Mouse (Mus musculus): ENCODE results near the gene Mrps34. TPM values are rescaled to one million over a fixed set of nuclear protein-coding genes. Genes with fewer than 3 reads are reported as not detected.
A peak's percentile ranks its signal among the peaks of the same experiment; 100 is the strongest.

The Mrps34 gene
- polyA plus RNA-seq, 1 experiment from 2014 or later = 85.6 TPM

DNA sequence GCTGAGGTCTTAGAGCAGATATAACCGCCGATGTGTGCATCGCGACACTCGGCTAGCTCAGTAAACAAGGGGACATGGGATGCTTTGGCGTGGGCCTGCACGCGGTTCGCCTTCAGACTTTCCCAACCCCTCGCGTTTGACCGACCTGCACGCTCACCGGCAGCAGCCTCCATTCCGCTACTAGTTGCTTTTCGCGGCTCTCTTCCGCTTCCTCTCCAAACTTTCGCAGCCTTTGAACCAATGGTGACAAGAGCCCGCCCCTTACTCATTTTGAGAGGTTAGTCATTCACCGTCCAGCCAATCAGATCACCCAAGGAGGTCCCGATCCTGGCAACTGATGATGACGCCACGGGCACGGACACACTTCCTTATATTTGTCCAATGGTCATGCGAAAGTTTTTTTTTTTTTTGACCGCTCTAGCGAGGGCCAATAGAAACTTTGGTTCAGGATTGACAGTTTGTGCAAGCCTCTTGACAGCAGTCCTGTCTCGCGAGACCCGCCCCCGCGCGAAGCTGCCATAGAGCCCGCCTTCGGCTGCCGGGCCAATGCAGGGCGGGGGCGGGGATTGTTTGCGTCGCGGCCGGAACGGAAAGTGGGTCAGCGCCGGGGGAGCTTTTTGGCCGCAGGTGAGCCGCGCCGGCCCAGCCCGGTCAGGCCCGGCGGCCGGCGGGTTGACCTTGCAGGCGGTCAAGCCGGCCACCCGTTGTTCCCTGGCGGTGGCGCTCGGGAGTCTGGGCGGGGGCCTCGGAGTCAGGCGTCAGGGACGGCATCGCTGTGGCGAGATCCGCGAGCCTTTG lies 8.6 kb upstream of the Mrps34 start, which contains the start of the genes Nubp2 and Spsb3:
Nubp2 (minus strand) TSS at position 216 of the 798 bp plus-strand sequence.
Spsb3 (plus strand) TSS at position 510 of the 798 bp plus-strand sequence.
- ATAC-seq (ENCODE audit: insufficient number of reproducible peaks, insufficient read depth, low FRiP score, low read depth) = peak; percentile 97
- H3K27me3 ChIP-seq (ENCODE audit: control insufficient read depth, insufficient read depth, low read length) = no peaks in the 10 kb centered on the region
- peaks cover 27% of the 10 kb centered on the region for H3K36me3 ChIP-seq (ENCODE audit: control insufficient read depth, insufficient read depth, low read length)
- H3K27ac ChIP-seq (ENCODE audit: low read length) = 0 out of 2 replicates have a peak within 1 kb of the TSS, but pooled peaks have one; percentile 29
- H3K4me3 ChIP-seq (ENCODE audit: low read depth, low read length) = peak within 1 kb of the TSS; percentile 89
- no peaks in the 10 kb centered on the region for H3K9me3 ChIP-seq (ENCODE audit: control insufficient read depth, low read depth, low read length)
- H3K4me1 ChIP-seq (ENCODE audit: control insufficient read depth, insufficient read depth, low read length) = peaks cover 16% of the 10 kb centered on the region; the same call in 1 of the 2 replicates
- under 1% methylated on average over 69 of the region's 69 CpGs for WGBS
- H3K9ac ChIP-seq (replicated peaks; ENCODE audit: low read depth, low read length) = peak within 1 kb of the TSS; percentile 81
- peak within 1 kb of the TSS; percentile 93 for H3K4me2 ChIP-seq (replicated peaks; ENCODE audit: low read depth, low read length)

DNA sequence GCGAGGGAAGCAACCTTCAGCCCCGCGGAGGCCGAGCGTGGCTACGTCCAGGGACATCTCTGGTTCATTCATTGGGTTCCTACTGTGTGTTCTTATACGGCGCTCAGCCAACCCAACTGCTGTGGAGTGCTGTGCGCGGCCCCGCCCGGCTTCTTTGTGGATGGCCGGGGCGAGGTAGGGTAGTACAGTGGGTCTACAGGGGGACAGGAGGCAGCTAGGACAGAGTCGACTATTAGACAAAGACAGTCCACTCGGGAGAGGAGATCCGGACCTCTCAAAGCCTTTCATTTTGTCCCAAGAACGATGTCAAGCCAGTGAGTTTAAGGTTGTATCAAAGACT lies 8.0 kb upstream of the Mrps34 start:
- peak overlapping the region; percentile 65 for H3K4me2 ChIP-seq (replicated peaks; ENCODE audit: low read depth, low read length)
- peak overlapping the region; percentile 81 for H3K9ac ChIP-seq (replicated peaks; ENCODE audit: low read depth, low read length)
- 0 out of 2 replicates have a peak overlapping the region, but pooled peaks have one; percentile 29 for H3K27ac ChIP-seq (ENCODE audit: low read length)
- peak; percentile 16; the same call in 1 of the 2 replicates for ATAC-seq (ENCODE audit: insufficient number of reproducible peaks, insufficient read depth, low FRiP score, low read depth)
- no peaks in the 10 kb centered on the region for H3K27me3 ChIP-seq (ENCODE audit: control insufficient read depth, insufficient read depth, low read length)
- no peaks in the 10 kb centered on the region for H3K9me3 ChIP-seq (ENCODE audit: control insufficient read depth, low read depth, low read length)
- peaks cover 16% of the 10 kb centered on the region; the same call in 1 of the 2 replicates for H3K4me1 ChIP-seq (ENCODE audit: control insufficient read depth, insufficient read depth, low read length)
- under 1% methylated on average over 18 of the region's 18 CpGs for WGBS
- peaks cover 30% of the 10 kb centered on the region for H3K36me3 ChIP-seq (ENCODE audit: control insufficient read depth, insufficient read depth, low read length)
- H3K4me3 ChIP-seq (ENCODE audit: low read depth, low read length) = peak overlapping the region; percentile 89

DNA sequence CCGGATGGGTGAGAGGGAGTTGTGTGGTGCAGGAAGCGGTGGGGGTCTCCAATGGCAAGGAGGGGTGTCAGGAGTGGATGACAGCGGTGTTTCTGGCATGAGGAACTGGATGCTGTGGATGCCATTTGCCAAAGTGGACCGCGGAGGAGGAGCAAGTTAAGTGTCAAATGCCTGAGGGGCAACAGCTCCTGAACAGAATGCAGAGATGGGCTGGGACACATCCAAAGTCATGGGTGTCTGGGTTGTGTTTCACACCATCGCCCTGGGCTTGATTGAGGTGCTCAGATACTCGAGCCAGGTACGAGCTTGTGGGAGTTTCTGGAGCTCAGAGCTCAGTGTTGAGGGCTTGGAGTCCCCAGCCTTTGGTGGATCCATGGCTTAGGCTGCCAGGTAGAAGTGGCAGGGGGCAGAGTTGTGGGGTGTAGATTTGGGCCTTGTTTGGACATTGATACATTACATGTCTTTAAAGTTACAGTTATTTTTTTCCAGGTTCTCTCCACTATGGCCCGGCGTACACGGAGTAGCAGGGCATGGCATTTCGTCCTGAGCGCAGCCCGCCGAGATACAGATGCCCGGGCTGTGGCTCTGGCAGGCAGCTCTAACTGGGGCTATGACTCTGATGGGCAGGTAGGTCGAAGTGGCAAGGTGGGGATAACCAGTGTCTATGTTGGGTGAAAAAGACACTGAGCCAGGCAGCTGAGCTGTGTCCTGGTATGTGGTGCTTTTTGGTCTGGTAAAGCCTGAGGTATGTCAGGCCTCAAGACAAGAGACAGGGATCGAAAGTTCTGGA lies 7.4 kb upstream of the Mrps34 start:
- Histone ChIP-seq H3K4me3 (ENCODE audit: low read depth, low read length) (peak overlapping the region; percentile 89), H3K27ac (ENCODE audit: low read length) (no peak overlapping the region), H3K9ac (replicated peaks; ENCODE audit: low read depth, low read length) (peak overlapping the region; percentile 81), H3K9me3 (ENCODE audit: control insufficient read depth, low read depth, low read length) (no peaks in the 10 kb centered on the region), H3K36me3 (ENCODE audit: control insufficient read depth, insufficient read depth, low read length) (peaks cover 36% of the 10 kb centered on the region), H3K4me1 (ENCODE audit: control insufficient read depth, insufficient read depth, low read length) (peaks cover 16% of the 10 kb centered on the region; the same call in 1 of the 2 replicates), H3K27me3 (ENCODE audit: control insufficient read depth, insufficient read depth, low read length) (no peaks in the 10 kb centered on the region), H3K4me2 (replicated peaks; ENCODE audit: low read depth, low read length) (peak overlapping the region; percentile 65)
- 62% methylated on average over 18 of the region's 18 CpGs for WGBS
- ATAC-seq (ENCODE audit: insufficient number of reproducible peaks, insufficient read depth, low FRiP score, low read depth) = no peak

DNA sequence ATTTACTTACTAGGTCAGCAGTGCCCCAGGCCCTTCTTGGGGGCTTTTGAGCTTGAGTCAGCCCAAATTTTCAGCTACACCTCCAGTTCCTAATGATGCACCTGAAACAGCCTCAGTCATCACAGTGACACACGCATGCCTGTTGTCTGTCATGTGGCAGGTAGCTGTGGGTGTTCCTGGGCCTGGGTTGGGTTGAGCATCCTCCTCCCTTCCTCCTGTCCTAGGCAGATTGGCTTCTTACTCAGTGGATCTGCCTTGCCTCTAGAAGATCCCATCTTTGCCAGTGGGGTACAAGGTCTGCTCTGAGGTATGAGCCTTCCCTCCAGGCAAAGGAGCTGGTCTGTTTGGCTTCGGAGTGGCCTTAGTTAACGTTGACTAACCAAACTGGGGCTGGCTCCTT lies 6.1 kb upstream of the Mrps34 start:
- no peak overlapping the region for H3K9ac ChIP-seq (replicated peaks; ENCODE audit: low read depth, low read length)
- no peak overlapping the region for H3K4me3 ChIP-seq (ENCODE audit: low read depth, low read length)
- no peak for ATAC-seq (ENCODE audit: insufficient number of reproducible peaks, insufficient read depth, low FRiP score, low read depth)
- H3K4me1 ChIP-seq (ENCODE audit: control insufficient read depth, insufficient read depth, low read length) = peaks cover 21% of the 10 kb centered on the region
- H3K4me2 ChIP-seq (replicated peaks; ENCODE audit: low read depth, low read length) = no peak overlapping the region
- H3K9me3 ChIP-seq (ENCODE audit: control insufficient read depth, low read depth, low read length) = no peaks in the 10 kb centered on the region
- H3K27ac ChIP-seq (ENCODE audit: low read length) = no peak overlapping the region
- H3K27me3 ChIP-seq (ENCODE audit: control insufficient read depth, insufficient read depth, low read length) = no peaks in the 10 kb centered on the region
- H3K36me3 ChIP-seq (ENCODE audit: control insufficient read depth, insufficient read depth, low read length) = peaks cover 43% of the 10 kb centered on the region
- WGBS = 85% methylated on average over 3 of the region's 3 CpGs

DNA sequence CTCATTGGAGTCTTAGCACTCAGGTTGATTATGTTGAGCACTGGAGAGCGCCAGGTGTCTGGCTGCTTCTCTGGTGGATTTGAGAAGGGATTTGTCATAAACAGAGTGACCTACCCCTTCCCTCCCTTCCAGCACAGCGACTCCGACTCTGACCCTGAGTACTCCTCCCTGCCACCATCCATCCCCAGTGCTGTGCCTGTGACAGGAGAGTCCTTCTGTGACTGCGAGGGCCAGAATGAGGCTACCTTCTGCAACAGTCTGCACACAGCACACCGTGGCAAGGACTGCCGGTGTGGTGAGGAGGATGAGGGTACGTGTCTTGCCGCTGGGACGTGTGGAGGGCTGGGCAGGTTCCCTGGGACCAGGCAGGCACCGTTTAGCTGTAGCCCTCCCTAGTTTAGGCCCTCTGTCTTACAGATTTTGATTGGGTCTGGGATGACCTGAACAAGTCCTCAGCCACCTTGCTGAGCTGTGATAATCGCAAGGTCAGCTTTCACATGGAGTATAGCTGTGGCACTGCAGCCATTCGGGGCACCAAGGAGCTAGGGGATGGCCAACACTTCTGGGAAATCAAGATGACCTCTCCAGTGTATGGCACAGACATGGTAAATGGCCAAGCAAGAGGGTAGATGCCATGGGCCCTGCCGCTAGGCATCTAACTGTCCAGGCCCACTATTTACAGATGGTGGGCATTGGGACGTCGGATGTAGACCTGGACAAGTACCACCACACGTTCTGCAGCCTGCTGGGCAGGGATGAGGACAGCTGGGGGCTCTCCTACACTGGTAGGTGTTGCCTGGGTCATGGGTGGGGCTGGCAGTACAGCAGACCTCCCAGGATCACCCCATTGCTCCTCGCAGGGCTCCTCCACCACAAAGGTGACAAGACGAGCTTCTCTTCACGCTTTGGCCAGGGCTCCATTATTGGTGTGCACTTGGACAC lies 4.5 kb upstream of the Mrps34 start:
- no peaks in the 10 kb centered on the region for H3K9me3 ChIP-seq (ENCODE audit: control insufficient read depth, low read depth, low read length)
- peaks cover 40% of the 10 kb centered on the region for H3K36me3 ChIP-seq (ENCODE audit: control insufficient read depth, insufficient read depth, low read length)
- no peak overlapping the region for H3K4me3 ChIP-seq (ENCODE audit: low read depth, low read length)
- peaks cover 22% of the 10 kb centered on the region for H3K4me1 ChIP-seq (ENCODE audit: control insufficient read depth, insufficient read depth, low read length)
- no peak overlapping the region for H3K4me2 ChIP-seq (replicated peaks; ENCODE audit: low read depth, low read length)
- H3K27ac ChIP-seq (ENCODE audit: low read length) = no peak overlapping the region
- no peak for ATAC-seq (ENCODE audit: insufficient number of reproducible peaks, insufficient read depth, low FRiP score, low read depth)
- H3K27me3 ChIP-seq (ENCODE audit: control insufficient read depth, insufficient read depth, low read length) = no peaks in the 10 kb centered on the region
- H3K9ac ChIP-seq (replicated peaks; ENCODE audit: low read depth, low read length) = no peak overlapping the region
- 86% methylated on average over 19 of the region's 19 CpGs for WGBS

DNA sequence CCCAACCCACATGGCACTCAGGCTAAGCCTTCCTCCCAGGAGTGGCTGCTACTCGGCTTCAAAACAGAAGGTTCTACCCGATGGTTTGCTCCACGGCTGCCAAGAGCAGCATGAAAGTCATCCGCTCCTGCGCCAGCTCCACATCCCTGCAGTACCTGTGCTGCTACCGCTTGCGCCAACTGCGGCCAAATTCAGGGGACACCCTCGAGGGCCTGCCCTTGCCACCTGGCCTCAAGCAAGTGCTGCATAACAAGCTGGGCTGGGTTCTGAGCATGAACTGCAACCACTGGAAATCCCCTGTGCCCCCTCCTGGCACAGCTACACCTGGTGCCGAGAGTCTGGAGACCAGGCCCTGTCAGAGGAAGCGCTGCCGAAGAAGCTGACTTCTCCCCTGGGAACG lies 3.6 kb upstream of the Mrps34 start:
- Histone ChIP-seq H3K27me3 (ENCODE audit: control insufficient read depth, insufficient read depth, low read length) (no peaks in the 10 kb centered on the region), H3K4me2 (replicated peaks; ENCODE audit: low read depth, low read length) (no peak overlapping the region), H3K36me3 (ENCODE audit: control insufficient read depth, insufficient read depth, low read length) (peaks cover 40% of the 10 kb centered on the region), H3K9ac (replicated peaks; ENCODE audit: low read depth, low read length) (no peak overlapping the region), H3K27ac (ENCODE audit: low read length) (no peak overlapping the region), H3K9me3 (ENCODE audit: control insufficient read depth, low read depth, low read length) (no peaks in the 10 kb centered on the region), H3K4me1 (ENCODE audit: control insufficient read depth, insufficient read depth, low read length) (peaks cover 19% of the 10 kb centered on the region), H3K4me3 (ENCODE audit: low read depth, low read length) (no peak overlapping the region)
- no peak for ATAC-seq (ENCODE audit: insufficient number of reproducible peaks, insufficient read depth, low FRiP score, low read depth)
- 88% methylated on average over 13 of the region's 13 CpGs for WGBS

DNA sequence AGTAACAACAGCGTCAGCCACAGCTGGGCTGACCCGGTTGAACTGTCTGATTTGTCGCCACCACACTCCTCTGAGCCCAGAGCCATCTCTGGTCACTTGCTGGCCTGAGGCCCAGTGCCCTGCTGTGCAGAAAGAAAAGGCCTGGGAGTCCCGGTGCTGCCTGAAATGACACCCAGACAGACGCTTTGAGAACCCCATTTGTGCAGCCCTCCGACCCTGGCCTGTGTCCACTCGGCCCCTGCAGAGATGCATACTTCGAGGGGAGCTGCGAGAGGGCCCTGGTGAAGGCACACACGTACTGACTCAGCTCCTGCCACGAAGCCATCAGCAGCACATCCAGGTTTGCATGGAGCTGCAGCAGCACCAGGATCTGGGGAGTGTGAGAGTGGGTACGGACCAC lies 2.1 kb upstream of the Mrps34 start:
- H3K9me3 ChIP-seq (ENCODE audit: control insufficient read depth, low read depth, low read length) = no peaks in the 10 kb centered on the region
- no peak overlapping the region for H3K9ac ChIP-seq (replicated peaks; ENCODE audit: low read depth, low read length)
- no peak overlapping the region for H3K4me3 ChIP-seq (ENCODE audit: low read depth, low read length)
- no peak overlapping the region for H3K4me2 ChIP-seq (replicated peaks; ENCODE audit: low read depth, low read length)
- no peak overlapping the region for H3K27ac ChIP-seq (ENCODE audit: low read length)
- no peak for ATAC-seq (ENCODE audit: insufficient number of reproducible peaks, insufficient read depth, low FRiP score, low read depth)
- H3K27me3 ChIP-seq (ENCODE audit: control insufficient read depth, insufficient read depth, low read length) = no peaks in the 10 kb centered on the region
- peaks cover 16% of the 10 kb centered on the region for H3K4me1 ChIP-seq (ENCODE audit: control insufficient read depth, insufficient read depth, low read length)
- peaks cover 44% of the 10 kb centered on the region for H3K36me3 ChIP-seq (ENCODE audit: control insufficient read depth, insufficient read depth, low read length)
- 95% methylated on average over 12 of the region's 12 CpGs for WGBS

DNA sequence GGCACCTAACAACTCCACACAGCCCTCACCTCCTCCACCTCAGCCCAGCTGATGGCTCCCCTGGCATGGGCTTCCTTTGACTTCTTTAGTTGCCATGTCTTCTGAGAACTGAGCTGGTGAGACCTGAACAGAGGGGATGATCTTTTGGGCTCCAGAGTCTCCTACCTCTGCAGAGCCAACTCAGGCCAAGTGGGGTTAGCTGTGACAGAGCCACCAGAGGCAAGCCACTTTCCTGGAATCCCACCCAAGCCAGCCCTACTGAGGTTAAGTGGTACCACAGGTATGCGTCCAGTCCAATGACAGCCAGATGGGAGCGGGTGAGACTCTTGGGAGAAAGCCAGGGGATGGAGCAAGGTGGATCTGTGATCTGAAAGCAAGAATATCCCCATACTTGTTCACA lies 1.6 kb upstream of the Mrps34 start:
- Histone ChIP-seq H3K27ac (ENCODE audit: low read length) (no peak overlapping the region), H3K4me1 (ENCODE audit: control insufficient read depth, insufficient read depth, low read length) (peaks cover 15% of the 10 kb centered on the region), H3K9ac (replicated peaks; ENCODE audit: low read depth, low read length) (no peak overlapping the region), H3K9me3 (ENCODE audit: control insufficient read depth, low read depth, low read length) (no peaks in the 10 kb centered on the region), H3K4me2 (replicated peaks; ENCODE audit: low read depth, low read length) (no peak overlapping the region), H3K27me3 (ENCODE audit: control insufficient read depth, insufficient read depth, low read length) (no peaks in the 10 kb centered on the region), H3K36me3 (ENCODE audit: control insufficient read depth, insufficient read depth, low read length) (peaks cover 48% of the 10 kb centered on the region), H3K4me3 (ENCODE audit: low read depth, low read length) (no peak overlapping the region)
- WGBS = 96% methylated on average over 2 of the region's 2 CpGs
- no peak for ATAC-seq (ENCODE audit: insufficient number of reproducible peaks, insufficient read depth, low FRiP score, low read depth)

All from stomach, embryonic 14.5 days (tissue).